ENCODE assay signal across 8 mouse cellular contexts in genomic region chr11:96034596-96035052, GRCm38 (mm10). TPM values are rescaled to one million over a fixed set of nuclear protein-coding genes. Genes with fewer than 3 reads are reported as not detected.
DNase-seq lines count a peak whose midpoint lies in the region; ATAC-seq lines count a peak whose summit lies in the region.

TSS of gene Snf8 (plus strand) at chr11:96034885.

- DNase-seq in CD8-positive naive resting alpha-beta T cell, adult 2 months (ENCODE audit: low read depth in 2 of 2, low spot score in 2 of 2) = peak; percentile 84 to 91
- peak; percentile 93 for DNase-seq in c-Kit-positive CD71-negative TER-119-negative erythroid progenitor cells, embryonic 14.5 days (ENCODE audit: low read depth)
- peak; percentile 97 for DNase-seq in forebrain, embryonic 11.5 days (ENCODE audit: low spot score)
- peak; percentile 95 to 98 for DNase-seq in kidney, postnatal 36 days
- peak; percentile 91 for DNase-seq in telencephalon, adult 2 months (ENCODE audit: low read depth, low spot score)

- H3K9me3 ChIP-seq in forebrain, embryonic 11.5 days (ENCODE audit: control insufficient read depth, low read length) = no peaks in the 10 kb centered on the region
- H3K9me3 ChIP-seq in heart, embryonic 16.5 days (replicated peaks; ENCODE audit: control insufficient read depth, low read length) = no peaks in the 10 kb centered on the region
- no peaks in the 10 kb centered on the region for H3K9me3 ChIP-seq in liver, embryonic 15.5 days (replicated peaks)
- H3K9me3 ChIP-seq in neural tube, embryonic 12.5 days = no peaks in the 10 kb centered on the region

- no peaks in the 10 kb centered on the region for H3K27me3 ChIP-seq in forebrain, embryonic 11.5 days (ENCODE audit: control insufficient read depth, insufficient read depth, low read length)
- H3K27me3 ChIP-seq in heart, embryonic 16.5 days (ENCODE audit: control insufficient read depth, insufficient read depth, low read length) = no peaks in the 10 kb centered on the region
- H3K27me3 ChIP-seq in liver, embryonic 15.5 days = no peaks in the 10 kb centered on the region
- H3K27me3 ChIP-seq in neural tube, embryonic 12.5 days (replicated peaks) = no peaks in the 10 kb centered on the region

- peak within 1 kb of the TSS; percentile 79 for H3K9ac ChIP-seq in forebrain, embryonic 11.5 days (ENCODE audit: low read length)
- H3K9ac ChIP-seq in heart, embryonic 16.5 days (ENCODE audit: low read length) = peak within 1 kb of the TSS; percentile 82
- H3K9ac ChIP-seq in liver, embryonic 15.5 days = peak within 1 kb of the TSS; percentile 78
- H3K9ac ChIP-seq in neural tube, embryonic 12.5 days = peak within 1 kb of the TSS; percentile 82

- H3K4me3 ChIP-seq in forebrain, embryonic 11.5 days (ENCODE audit: low read depth, low read length) = peak within 1 kb of the TSS; percentile 90
- peak within 1 kb of the TSS; percentile 81 for H3K4me3 ChIP-seq in heart, embryonic 16.5 days (ENCODE audit: low read length)
- peak within 1 kb of the TSS; percentile 86 for H3K4me3 ChIP-seq in liver, embryonic 15.5 days (replicated peaks)
- peak within 1 kb of the TSS; percentile 75 for H3K4me3 ChIP-seq in neural tube, embryonic 12.5 days

- under 1% methylated on average over 29 of the region's 29 CpGs for WGBS in forebrain, embryonic 11.5 days
- WGBS in heart, embryonic 16.5 days = under 1% methylated on average over 29 of the region's 29 CpGs
- WGBS in liver, embryonic 15.5 days (ENCODE audit: insufficient replicate concordance) = under 1% methylated on average over 29 of the region's 29 CpGs
- under 1% methylated on average over 29 of the region's 29 CpGs for WGBS in neural tube, embryonic 12.5 days

- H3K36me3 ChIP-seq in forebrain, embryonic 11.5 days (ENCODE audit: control insufficient read depth, insufficient read depth, low read length) = no peaks in the 10 kb centered on the region
- peaks cover 6% of the 10 kb centered on the region for H3K36me3 ChIP-seq in heart, embryonic 16.5 days (ENCODE audit: control insufficient read depth, insufficient read depth)
- H3K36me3 ChIP-seq in liver, embryonic 15.5 days (replicated peaks) = peaks cover 18% of the 10 kb centered on the region
- peaks cover 10% of the 10 kb centered on the region for H3K36me3 ChIP-seq in neural tube, embryonic 12.5 days

- H3K4me1 ChIP-seq in forebrain, embryonic 11.5 days (replicated peaks; ENCODE audit: control insufficient read depth, insufficient read depth, low read length) = peaks cover 6% of the 10 kb centered on the region; the same call in 1 of the 2 replicates
- peaks cover 7% of the 10 kb centered on the region; the same call in 1 of the 2 replicates for H3K4me1 ChIP-seq in heart, embryonic 16.5 days (ENCODE audit: control insufficient read depth, insufficient read depth, low read length)
- H3K4me1 ChIP-seq in liver, embryonic 15.5 days (replicated peaks) = peaks cover 47% of the 10 kb centered on the region
- H3K4me1 ChIP-seq in neural tube, embryonic 12.5 days = peaks cover 9% of the 10 kb centered on the region

- peak; percentile 77 for ATAC-seq in forebrain, embryonic 11.5 days (replicated peaks; ENCODE audit: low FRiP score)
- peak; percentile 84 for ATAC-seq in heart, embryonic 16.5 days (replicated peaks; ENCODE audit: extremely low read depth, insufficient read depth, low FRiP score)
- peak; percentile 79 for ATAC-seq in liver, embryonic 15.5 days (ENCODE audit: insufficient read depth)
- ATAC-seq in neural tube, embryonic 12.5 days (ENCODE audit: low FRiP score, low read depth) = peak; percentile 41; the same call in 1 of the 2 replicates

- H3K27ac ChIP-seq in forebrain, embryonic 11.5 days (ENCODE audit: low read depth, low read length) = peak within 1 kb of the TSS; percentile 7; the same call in 1 of the 2 replicates
- H3K27ac ChIP-seq in heart, embryonic 16.5 days (ENCODE audit: low read length) = peak within 1 kb of the TSS; percentile 61; the same call in 1 of the 2 replicates
- H3K27ac ChIP-seq in liver, embryonic 15.5 days (replicated peaks) = peak within 1 kb of the TSS; percentile 64
- H3K27ac ChIP-seq in neural tube, embryonic 12.5 days = no peak within 1 kb of the TSS

- H3K4me2 ChIP-seq in forebrain, embryonic 11.5 days (ENCODE audit: low read depth, low read length, severe bottlenecking) = peak within 1 kb of the TSS; percentile 94
- H3K4me2 ChIP-seq in heart, embryonic 16.5 days (ENCODE audit: low read depth, low read length) = peak within 1 kb of the TSS; percentile 77
- peak within 1 kb of the TSS; percentile 86 for H3K4me2 ChIP-seq in liver, embryonic 15.5 days
- H3K4me2 ChIP-seq in neural tube, embryonic 12.5 days (replicated peaks) = peak within 1 kb of the TSS; percentile 98

RNA-seq across cellular contexts. Expression of gene Snf8, which starts in this region (rescaled TPM):
- 39.4 and 41.4 TPM in 2 replicates for polyA plus RNA-seq in forebrain, embryonic 11.5 days (2014; fragmentation: Nextera tagmentation; extraction: Ambion mirVana)
- polyA plus RNA-seq in heart, embryonic 16.5 days (2015; fragmentation: Nextera tagmentation; extraction: Ambion mirVana) = 69.3 and 72.0 TPM in 2 replicates
- polyA plus RNA-seq in liver, embryonic 15.5 days (2015; fragmentation: Nextera tagmentation; extraction: Ambion mirVana) = 61.1 and 64.2 TPM in 2 replicates
- polyA plus RNA-seq in neural tube, embryonic 12.5 days (2016; fragmentation: Nextera tagmentation; extraction: Ambion mirVana) = 130 and 134 TPM in 2 replicates
